Mouse (Mus musculus) erythroblast, embryonic 14.5 days (primary cell): ENCODE measurements around the gene E130208F15Rik. TPM values are rescaled to one million over a fixed set of nuclear protein-coding genes. Genes with fewer than 3 reads are reported as not detected.

Experiments used
- H3K27me3 ChIP-seq: 2 replicates; pipeline ENCODE4 v1.6.1; 2012; ENCODE audit warnings: inconsistent platforms; ENCODE audit not compliant: control insufficient read depth
- H3K36me3 ChIP-seq: 2 replicates; pipeline ENCODE4 v1.6.1; 2012; ENCODE audit warnings: mild to moderate bottlenecking, inconsistent platforms; ENCODE audit not compliant: control insufficient read depth
- H3K4me1 ChIP-seq: 2 replicates; pipeline ENCODE4 v1.6.1; 2012; ENCODE audit warnings: inconsistent platforms; ENCODE audit not compliant: control insufficient read depth
- H3K4me3 ChIP-seq: replicated peaks from 2 replicates; pipeline ENCODE3; 2012; ENCODE audit warnings: moderate library complexity, mild to moderate bottlenecking, inconsistent platforms
- H3K9me3 ChIP-seq: 2 replicates; pipeline ENCODE4 v1.6.1; 2012; ENCODE audit warnings: low read length, inconsistent platforms, mixed read lengths; ENCODE audit not compliant: control insufficient read depth
- GATA1 ChIP-seq: IDR thresholded peaks from 2 replicates; pipeline ENCODE4 v1.6.1; 2012; ENCODE audit warnings: low read length, inconsistent platforms, mixed read lengths
- TAL1 ChIP-seq: IDR thresholded peaks from 3 replicates; pipeline ENCODE4 v1.6.1; 2012; ENCODE audit warnings: low read length, inconsistent platforms, mixed read lengths
- polyA plus RNA-seq: library from polyadenylated mRNA; stranded (reverse); fragments of >175 nt; gene quantifications from 2 replicates; pipeline ENCODE4 v1.2.3, GENCODE M21; 2012

Gene E130208F15Rik
- polyA plus RNA-seq, 1 experiment, result not detected

GRCm38 (mm10) chr7:30288046-30288445 is 33.5 kb upstream of the E130208F15Rik start:
- TF ChIP-seq TAL1, result no peak
- TF ChIP-seq GATA1, result no peak
- no peaks in the 10 kb centered on the region for H3K9me3 ChIP-seq
- H3K4me3 ChIP-seq, result no peak overlapping the region
- no peaks in the 10 kb centered on the region for H3K36me3 ChIP-seq
- peaks cover 21% of the 10 kb centered on the region for H3K27me3 ChIP-seq
- no peaks in the 10 kb centered on the region; the same call in 1 of the 2 replicates for H3K4me1 ChIP-seq

- peaks cover 21% of the 10 kb centered on the region for H3K27me3 ChIP-seq
- no peak overlapping the region for H3K4me3 ChIP-seq
Measured at GRCm38 (mm10) chr7:30289071-30289713, 32.3 kb upstream of the E130208F15Rik start.

GRCm38 (mm10) chr7:30289714-30290399 is 31.7 kb upstream of the E130208F15Rik start:
- Histone ChIP-seq H3K9me3 (no peaks in the 10 kb centered on the region), H3K36me3 (no peaks in the 10 kb centered on the region), H3K4me1 (no peaks in the 10 kb centered on the region; the same call in 1 of the 2 replicates), H3K27me3 (peaks cover 21% of the 10 kb centered on the region), H3K4me3 (no peak overlapping the region)
- TF ChIP-seq GATA1, result no peak
- TF ChIP-seq TAL1, result no peak

More at GRCm38 (mm10) chr7:30289071-30289713, 32.3 kb upstream of the E130208F15Rik start:
- Histone ChIP-seq H3K9me3 (no peaks in the 10 kb centered on the region), H3K4me1 (no peaks in the 10 kb centered on the region; the same call in 1 of the 2 replicates), H3K36me3 (no peaks in the 10 kb centered on the region)
- TF ChIP-seq GATA1 (no peak), TAL1 (no peak)

- peaks cover 3% of the 10 kb centered on the region for H3K4me1 ChIP-seq
- no peak within 1 kb of the TSS for H3K4me3 ChIP-seq
- peaks cover 21% of the 10 kb centered on the region for H3K27me3 ChIP-seq
- H3K9me3 ChIP-seq, result no peaks in the 10 kb centered on the region
- no peaks in the 10 kb centered on the region for H3K36me3 ChIP-seq
- TF ChIP-seq GATA1 (no peak), TAL1 (no peak)
Measured at GRCm38 (mm10) chr7:30291215-30292131, 30.1 kb upstream of the E130208F15Rik start, which contains the start of gene Clip3. Clip3 (plus strand) TSS chr7:30291728.

- Histone ChIP-seq H3K27me3 (peaks cover 16% of the 10 kb centered on the region), H3K4me1 (peaks cover 12% of the 10 kb centered on the region), H3K36me3 (no peaks in the 10 kb centered on the region), H3K4me3 (no peak overlapping the region), H3K9me3 (no peaks in the 10 kb centered on the region)
- no peak for TF ChIP-seq GATA1
- TF ChIP-seq TAL1, result no peak
Measured at GRCm38 (mm10) chr7:30293795-30294194, 27.7 kb upstream of the E130208F15Rik start.

GRCm38 (mm10) chr7:30294296-30294695 is 27.2 kb upstream of the E130208F15Rik start:
- H3K4me1 ChIP-seq, result peaks cover 12% of the 10 kb centered on the region
- no peaks in the 10 kb centered on the region for H3K9me3 ChIP-seq
- H3K27me3 ChIP-seq, result peaks cover 13% of the 10 kb centered on the region
- TF ChIP-seq GATA1, result no peak
- TF ChIP-seq TAL1, result no peak
- H3K36me3 ChIP-seq, result no peaks in the 10 kb centered on the region
- no peak overlapping the region for H3K4me3 ChIP-seq

- TF ChIP-seq TAL1, result no peak
- no peak for TF ChIP-seq GATA1
- Histone ChIP-seq H3K4me1 (peaks cover 12% of the 10 kb centered on the region), H3K36me3 (no peaks in the 10 kb centered on the region), H3K27me3 (peaks cover 13% of the 10 kb centered on the region), H3K4me3 (no peak overlapping the region), H3K9me3 (no peaks in the 10 kb centered on the region)
Measured at GRCm38 (mm10) chr7:30295103-30295502, 26.4 kb upstream of the E130208F15Rik start.

- Histone ChIP-seq H3K27me3 (peaks cover 5% of the 10 kb centered on the region), H3K36me3 (no peaks in the 10 kb centered on the region), H3K9me3 (no peaks in the 10 kb centered on the region), H3K4me3 (no peak overlapping the region), H3K4me1 (peaks cover 12% of the 10 kb centered on the region)
- TF ChIP-seq TAL1 (no peak), GATA1 (no peak)
Measured at GRCm38 (mm10) chr7:30296816-30297215, 24.7 kb upstream of the E130208F15Rik start.

- no peak overlapping the region for H3K4me3 ChIP-seq
- H3K27me3 ChIP-seq, result peaks cover under 1% of the 10 kb centered on the region
- no peaks in the 10 kb centered on the region for H3K9me3 ChIP-seq
- H3K4me1 ChIP-seq, result peaks cover 12% of the 10 kb centered on the region
- no peaks in the 10 kb centered on the region for H3K36me3 ChIP-seq
- TF ChIP-seq TAL1 (no peak), GATA1 (no peak)
Measured at GRCm38 (mm10) chr7:30297266-30297665, 24.3 kb upstream of the E130208F15Rik start.
